Mouse (Mus musculus) heart, adult 2 months (tissue): ENCODE results near the gene Tstd2. TPM values are rescaled to one million over a fixed set of nuclear protein-coding genes. Genes with fewer than 3 reads are reported as not detected.
A peak's percentile ranks its signal among the peaks of the same experiment; 100 is the strongest.

Experiments used
- DNase-seq, 2 experiments: peaks; one replicate each; pipeline ENCODE4 v3.0.0; 2021
- H3K27ac ChIP-seq: fragments of 200-600 bp; 2 replicates; pipeline ENCODE4 v1.8.1; 2022
- H3K27me3 ChIP-seq: fragments of 200-500 bp; 2 replicates; pipeline ENCODE4 v1.6.1; 2012; ENCODE audit warnings: mild to moderate bottlenecking, low read length, inconsistent platforms, mixed read lengths; ENCODE audit not compliant: control insufficient read depth, insufficient read depth
- H3K36me3 ChIP-seq: fragments of 200-500 bp; 2 replicates; pipeline ENCODE4 v1.6.1; 2012; ENCODE audit warnings: low read length, inconsistent platforms; ENCODE audit not compliant: control insufficient read depth, insufficient read depth
- H3K4me1 ChIP-seq: fragments of 200-500 bp; 2 replicates; pipeline ENCODE4 v1.6.1; 2011; ENCODE audit warnings: low read length; ENCODE audit not compliant: control insufficient read depth, insufficient read depth
- H3K4me3 ChIP-seq: fragments of 200-600 bp; 2 replicates; pipeline ENCODE4 v1.8.1; 2022
- H3K79me2 ChIP-seq: fragments of 200-500 bp; replicated peaks from 2 replicates; pipeline ENCODE4 v1.6.1; 2012; ENCODE audit warnings: mild to moderate bottlenecking, inconsistent platforms, low read length, moderate library complexity, mixed read lengths; ENCODE audit not compliant: control insufficient read depth, insufficient read depth
- H3K9ac ChIP-seq: fragments of 200-500 bp; 2 replicates; pipeline ENCODE4 v1.6.1; 2012; ENCODE audit warnings: low read depth, mild to moderate bottlenecking, control low read depth, inconsistent platforms, low read length, mixed read lengths
- CTCF ChIP-seq: fragments of 200-600 bp; IDR thresholded peaks from 2 replicates; pipeline ENCODE4 v1.8.1; 2022; ENCODE audit warnings: antibody characterized with exemption, mild to moderate bottlenecking, moderate library complexity
- EP300 ChIP-seq: fragments of 200-500 bp; IDR thresholded peaks from 2 replicates; pipeline ENCODE4 v1.6.1; 2011; ENCODE audit warnings: low read depth, low read length, control low read depth; ENCODE audit not compliant: insufficient read depth
- POLR2A ChIP-seq: fragments of 200-500 bp; IDR thresholded peaks from 2 replicates; pipeline ENCODE4 v1.6.1; 2011; ENCODE audit warnings: mild to moderate bottlenecking, low read depth, low read length, control low read depth; ENCODE audit not compliant: insufficient read depth
- WGBS: fragments of 180-500 bp; shearing (Covaris S2); methylation state at CpG from one replicate; pipeline ENCODE4 v1.1.7; 2018; 5-methylcytosine and 5-hydroxymethylcytosine counted together
- intact Hi-C: fragments of 180-260 bp; cut with DNase I; formaldehyde crosslinking; loops from one replicate; pipeline ENCODE4 v1.15.1; 2025
- polyA plus RNA-seq: library from polyadenylated mRNA; depleted of rRNA; stranded (reverse); fragments of >200 nt; gene quantifications from 2 replicates; pipeline ENCODE4 v1.2.3, GENCODE M21; 2012
- total RNA-seq, 2 experiments: library from RNA; stranded (reverse); gene quantifications; 2 replicates each; pipeline ENCODE4 v1.2.3; 2021

The Tstd2 gene
- total and polyA plus RNA-seq, 3 experiments = 9.2 to 14.9 (median 13.4) TPM

GRCm38 (mm10) chr4:46116544-46117175 is 21.8 kb downstream of the Tstd2 start:
- peak in 1 of 2 experiments; percentile 17 for DNase-seq
- Histone ChIP-seq H3K79me2 (no peaks in the 10 kb centered on the region), H3K27me3 (no peaks in the 10 kb centered on the region), H3K27ac (no peak overlapping the region), H3K9ac (no peak overlapping the region), H3K4me1 (peaks cover 2% of the 10 kb centered on the region; the same call in 1 of the 2 replicates), H3K4me3 (no peak overlapping the region), H3K36me3 (no peaks in the 10 kb centered on the region)
- TF ChIP-seq CTCF (no peak), EP300 (0 out of 2 replicates have a peak, but pooled peaks have one; percentile 31), POLR2A (no peak)
- WGBS = 55% methylated on average over 10 of the region's 10 CpGs
- intact Hi-C loops = loop anchor here (5.0 kb wide), 1 partner anchor 74 kb away; no protein-coding TSS in a partner anchor

- intact Hi-C loops = loop anchor here (5.0 kb wide), 1 partner anchor 73 kb away; no protein-coding TSS in a partner anchor
- no peaks in the 10 kb centered on the region for H3K36me3 ChIP-seq
- no peak for DNase-seq
Observed at GRCm38 (mm10) chr4:46115308-46115707, 23.2 kb downstream of the Tstd2 start.

GRCm38 (mm10) chr4:46111361-46111760 is 27.1 kb downstream of the Tstd2 start:
- Histone ChIP-seq H3K36me3 (peaks cover 2% of the 10 kb centered on the region; the same call in 1 of the 2 replicates), H3K4me3 (no peak overlapping the region), H3K9ac (no peak overlapping the region), H3K27me3 (no peaks in the 10 kb centered on the region), H3K27ac (no peak overlapping the region), H3K79me2 (no peaks in the 10 kb centered on the region), H3K4me1 (peaks cover 2% of the 10 kb centered on the region; the same call in 1 of the 2 replicates)
- TF ChIP-seq POLR2A (no peak), EP300 (no peak), CTCF (no peak)
- DNase-seq = no peak
- intact Hi-C loops = no loop called here
- 34% methylated on average over 3 of the region's 3 CpGs for WGBS

More at GRCm38 (mm10) chr4:46115308-46115707, 23.2 kb downstream of the Tstd2 start:
- no peak overlapping the region for H3K9ac ChIP-seq
- no peaks in the 10 kb centered on the region for H3K27me3 ChIP-seq
- H3K27ac ChIP-seq = no peak overlapping the region
- WGBS = 26% methylated on average over 1 of the region's 1 CpGs
- no peak overlapping the region for H3K4me3 ChIP-seq
- peaks cover 3% of the 10 kb centered on the region; the same call in 1 of the 2 replicates for H3K4me1 ChIP-seq
- TF ChIP-seq CTCF (peak; percentile 25), POLR2A (no peak), EP300 (no peak)
- no peaks in the 10 kb centered on the region for H3K79me2 ChIP-seq

GRCm38 (mm10) chr4:46110084-46110483 is 28.4 kb downstream of the Tstd2 start:
- DNase-seq = no peak
- H3K36me3 ChIP-seq = peaks cover 2% of the 10 kb centered on the region; the same call in 1 of the 2 replicates

GRCm38 (mm10) chr4:46102078-46102769 is 36.3 kb downstream of the Tstd2 start:
- no peak overlapping the region for H3K27ac ChIP-seq
- intact Hi-C loops = no loop called here
- 76% methylated on average over 10 of the region's 10 CpGs for WGBS

More at GRCm38 (mm10) chr4:46110084-46110483, 28.4 kb downstream of the Tstd2 start:
- Histone ChIP-seq H3K27ac (no peak overlapping the region), H3K27me3 (no peaks in the 10 kb centered on the region), H3K4me1 (peaks cover 2% of the 10 kb centered on the region; the same call in 1 of the 2 replicates), H3K9ac (no peak overlapping the region), H3K79me2 (no peaks in the 10 kb centered on the region), H3K4me3 (no peak overlapping the region)
- 67% methylated on average over 8 of the region's 8 CpGs for WGBS
- intact Hi-C loops = no loop called here
- no peak for TF ChIP-seq CTCF
- no peak for TF ChIP-seq EP300
- TF ChIP-seq POLR2A = no peak

More at GRCm38 (mm10) chr4:46102078-46102769, 36.3 kb downstream of the Tstd2 start:
- H3K79me2 ChIP-seq = no peaks in the 10 kb centered on the region
- no peak for DNase-seq
- TF ChIP-seq EP300 = no peak
- TF ChIP-seq POLR2A = no peak
- no peak for TF ChIP-seq CTCF
- H3K36me3 ChIP-seq = no peaks in the 10 kb centered on the region
- no peak overlapping the region for H3K9ac ChIP-seq
- H3K4me3 ChIP-seq = no peak overlapping the region
- H3K27me3 ChIP-seq = no peaks in the 10 kb centered on the region
- peaks cover 6% of the 10 kb centered on the region; the same call in 1 of the 2 replicates for H3K4me1 ChIP-seq
